Mouse (Mus musculus): ENCODE results near the gene Rnf10.

Gene Rnf10

DNA sequence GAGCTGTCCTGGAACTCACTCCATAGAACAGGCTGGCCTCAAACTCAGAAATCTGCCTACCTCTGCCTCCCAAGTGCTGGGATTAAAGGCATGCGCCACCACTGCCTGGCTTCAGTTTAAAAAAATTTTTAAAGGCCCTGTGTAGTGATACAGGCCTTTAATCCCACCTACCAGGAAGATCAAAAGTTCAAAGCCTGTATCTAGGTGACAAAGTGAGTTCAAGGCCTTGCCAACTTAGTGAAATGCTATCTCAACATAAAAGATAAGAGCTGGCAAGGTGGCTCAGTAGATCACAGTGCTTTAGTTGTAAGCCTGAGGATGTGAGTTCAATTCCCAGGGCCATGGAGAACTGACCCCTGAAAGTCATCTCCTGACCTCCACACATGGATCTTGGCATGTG lies 5.4 kb upstream of the Rnf10 start:
- in situ Hi-C loops (cut with MboI; ENCODE audit: low sequenced_read_pairs): loop anchor here (10.0 kb wide), 1 partner anchor 167 kb away; no protein-coding TSS in a partner anchor

GRCm38 (mm10) chr5:115275998-115276397 lies 3.3 kb upstream of the Rnf10 start:
- in situ Hi-C loops (cut with MboI; ENCODE audit: low sequenced_read_pairs): loop anchor here (10.0 kb wide), 1 partner anchor 169 kb away; no protein-coding TSS in a partner anchor

GRCm38 (mm10) chr5:115274771-115275170 lies 2.1 kb upstream of the Rnf10 start:
- in situ Hi-C loops (cut with MboI; ENCODE audit: low sequenced_read_pairs): loop anchor here (10.0 kb wide), 1 partner anchor 170 kb away; no protein-coding TSS in a partner anchor

DNA sequence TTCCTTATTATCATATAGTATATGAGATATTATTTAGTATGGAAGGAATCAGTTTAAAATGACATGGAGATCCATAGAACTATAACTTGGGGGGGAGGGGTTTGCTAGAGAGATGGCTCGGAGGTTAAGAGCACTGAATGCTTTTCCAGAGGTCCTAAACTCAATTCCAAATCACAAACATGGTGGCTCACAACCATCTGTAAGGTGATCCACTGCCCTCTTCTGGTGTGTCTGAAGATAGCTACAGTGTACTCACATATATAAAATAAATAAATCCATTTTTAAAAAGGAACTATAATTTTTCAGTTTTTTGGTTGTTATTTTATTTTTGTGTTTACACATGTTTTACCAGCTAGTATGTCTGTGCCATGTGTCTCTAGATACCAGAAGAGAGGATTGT lies 1.7 kb upstream of the Rnf10 start:
- in situ Hi-C loops (cut with MboI; ENCODE audit: low sequenced_read_pairs): loop anchor here (10.0 kb wide), 1 partner anchor 170 kb away; no protein-coding TSS in a partner anchor

- in situ Hi-C loops (cut with MboI; ENCODE audit: low sequenced_read_pairs): loop anchor here (10.0 kb wide), 1 partner anchor 171 kb away; no protein-coding TSS in a partner anchor
Observed at GRCm38 (mm10) chr5:115273549-115274135, 944 bp upstream of the Rnf10 start.

GRCm38 (mm10) chr5:115271931-115272811 lies 527 bp downstream of the Rnf10 start:
- in situ Hi-C loops (cut with MboI; ENCODE audit: low sequenced_read_pairs): loop anchor here (10.0 kb wide), 1 partner anchor 173 kb away; no protein-coding TSS in a partner anchor

- in situ Hi-C loops (cut with MboI; ENCODE audit: low sequenced_read_pairs): loop anchor here (10.0 kb wide), 1 partner anchor 175 kb away; no protein-coding TSS in a partner anchor
Observed at GRCm38 (mm10) chr5:115269969-115270368, 2.7 kb downstream of the Rnf10 start.

DNA sequence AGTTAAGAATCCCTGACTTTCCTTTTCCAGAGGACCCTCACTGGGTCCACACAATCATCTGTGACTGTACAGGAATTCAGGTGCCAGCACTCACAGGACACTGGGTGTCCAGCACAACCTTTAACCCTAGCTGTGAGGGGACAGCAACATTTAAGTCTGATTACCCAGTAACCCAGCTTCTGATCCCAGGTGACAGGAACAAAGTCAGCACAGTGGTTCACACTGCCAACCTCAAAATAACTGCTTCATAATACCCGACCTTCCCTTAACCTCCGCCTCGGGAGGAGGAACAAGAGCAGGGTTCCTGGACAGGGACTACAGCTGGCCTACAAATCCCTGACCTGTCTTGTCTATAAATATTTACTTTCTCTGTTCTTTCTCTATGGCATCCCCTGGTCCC lies 4.4 kb downstream of the Rnf10 start:
- in situ Hi-C loops (cut with MboI; ENCODE audit: low sequenced_read_pairs): no loop called here

- in situ Hi-C loops (cut with MboI; ENCODE audit: low sequenced_read_pairs): no loop called here
Observed at GRCm38 (mm10) chr5:115267469-115268045, 5.1 kb downstream of the Rnf10 start.

- in situ Hi-C loops (cut with MboI; ENCODE audit: low sequenced_read_pairs): no loop called here
Observed at GRCm38 (mm10) chr5:115266787-115267468, 5.8 kb downstream of the Rnf10 start.

DNA sequence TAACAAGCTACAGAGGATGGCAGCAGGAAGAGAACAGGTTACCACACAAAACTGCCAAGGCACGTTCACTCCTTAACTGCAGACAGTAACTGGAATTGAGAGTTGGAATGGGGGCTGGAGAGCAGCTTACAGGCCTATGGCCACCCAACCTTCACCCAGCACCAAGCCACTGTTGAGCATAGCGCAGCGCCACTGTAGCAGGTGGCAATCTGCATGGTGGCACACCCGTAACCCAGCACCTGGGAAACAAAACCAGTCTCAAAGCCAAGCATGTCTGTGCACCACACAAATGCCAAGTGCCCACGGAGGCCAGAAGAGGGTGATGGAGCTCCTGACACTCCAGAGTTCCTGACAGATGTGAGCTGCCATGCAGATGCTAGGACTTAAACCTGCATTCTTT lies 6.4 kb downstream of the Rnf10 start:
- in situ Hi-C loops (cut with MboI; ENCODE audit: low sequenced_read_pairs): no loop called here

GRCm38 (mm10) chr5:115262502-115263291 lies 10.0 kb downstream of the Rnf10 start:
- in situ Hi-C loops (cut with MboI; ENCODE audit: low sequenced_read_pairs): no loop called here

DNA sequence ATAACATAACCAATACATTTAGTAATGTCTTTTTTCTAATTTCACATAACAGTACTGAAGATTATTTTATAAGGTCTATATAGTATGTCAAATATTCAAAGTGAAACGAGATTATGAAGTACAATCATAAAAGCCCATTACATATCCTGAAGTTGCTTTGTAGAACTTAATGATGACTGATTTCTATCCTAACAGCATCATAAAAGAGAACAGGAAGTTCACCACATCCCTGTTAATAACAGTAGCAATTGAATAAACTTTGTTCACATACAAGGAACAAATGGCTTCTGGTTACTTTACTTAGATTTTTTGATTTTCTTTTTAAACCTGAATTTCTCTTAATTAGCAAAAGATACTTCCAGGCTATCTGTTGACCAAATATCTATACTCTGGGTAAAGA lies 10.8 kb downstream of the Rnf10 start:
- in situ Hi-C loops (cut with MboI; ENCODE audit: low sequenced_read_pairs): no loop called here

DNA sequence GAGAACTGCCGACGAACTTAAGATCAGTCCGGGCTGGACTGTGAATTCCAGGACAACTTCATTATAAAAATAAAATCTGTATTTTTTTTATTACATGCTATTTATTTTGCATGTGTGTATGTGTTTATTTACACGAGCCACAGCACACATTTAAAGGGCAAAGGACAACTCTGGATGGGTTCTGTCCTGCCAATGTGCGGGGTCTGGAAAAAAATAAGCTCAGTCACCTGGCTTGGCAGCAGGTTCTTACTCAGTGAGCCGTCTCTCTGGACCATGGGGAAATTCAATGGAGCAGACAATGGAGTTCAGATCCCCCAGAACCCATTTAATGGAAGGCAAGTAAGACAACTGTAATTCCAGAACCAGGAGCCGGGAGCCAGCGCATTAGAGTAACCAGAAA lies 11.6 kb downstream of the Rnf10 start:
- in situ Hi-C loops (cut with MboI; ENCODE audit: low sequenced_read_pairs): no loop called here

GRCm38 (mm10) chr5:115260356-115260755 lies 12.3 kb downstream of the Rnf10 start:
- in situ Hi-C loops (cut with MboI; ENCODE audit: low sequenced_read_pairs): no loop called here

DNA sequence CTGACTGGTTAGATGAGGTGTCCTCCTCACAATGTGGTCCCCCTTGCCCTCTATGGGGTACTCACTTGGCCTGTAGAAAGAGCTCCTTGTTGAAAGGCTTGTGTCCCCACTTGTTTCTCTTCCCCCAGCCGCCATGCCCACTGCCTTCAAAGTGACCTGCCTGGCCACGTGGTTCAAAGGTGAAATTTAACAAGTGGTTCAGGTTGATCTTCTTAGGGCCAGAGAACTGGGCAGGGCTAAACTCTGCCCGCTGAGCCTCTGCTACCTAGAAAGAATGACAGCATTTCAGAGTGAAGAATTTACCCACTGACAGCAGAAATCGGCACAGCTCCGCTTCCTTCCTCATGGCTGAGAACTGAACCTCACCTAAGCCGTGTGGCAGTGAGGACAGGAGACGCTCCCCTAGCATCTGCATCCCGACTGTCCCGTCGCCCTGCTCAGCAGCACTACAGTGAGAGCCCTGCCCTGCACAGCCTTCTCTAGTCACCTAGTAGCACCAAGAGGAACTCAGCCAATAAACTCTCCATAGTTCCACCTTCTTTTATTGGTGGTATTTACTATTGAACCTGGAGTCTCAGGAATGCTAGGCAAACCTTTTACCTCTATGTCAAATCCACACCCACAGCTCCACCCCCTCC lies 15.7 kb downstream of the Rnf10 start:
- in situ Hi-C loops (cut with MboI; ENCODE audit: low sequenced_read_pairs): no loop called here

DNA sequence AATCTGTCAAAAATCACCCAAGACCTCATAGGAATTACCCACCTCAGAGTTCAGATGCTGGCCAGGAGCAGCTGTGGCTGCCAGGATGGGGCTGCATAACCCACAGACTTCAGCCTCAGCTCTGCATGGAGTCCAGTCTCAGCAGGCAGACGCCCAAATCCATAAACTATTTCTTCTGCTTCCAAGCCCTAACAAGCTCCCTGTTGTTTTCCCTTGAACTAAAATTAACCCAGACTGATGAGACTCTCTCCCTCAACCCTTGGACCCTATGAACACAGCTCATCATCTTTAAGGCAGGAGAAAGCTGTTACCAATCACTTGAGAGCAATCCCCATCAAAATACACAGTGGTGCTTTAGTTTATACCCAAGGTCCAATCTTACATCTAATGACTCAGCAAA lies 17.2 kb downstream of the Rnf10 start:
- in situ Hi-C loops (cut with MboI; ENCODE audit: low sequenced_read_pairs): no loop called here

DNA sequence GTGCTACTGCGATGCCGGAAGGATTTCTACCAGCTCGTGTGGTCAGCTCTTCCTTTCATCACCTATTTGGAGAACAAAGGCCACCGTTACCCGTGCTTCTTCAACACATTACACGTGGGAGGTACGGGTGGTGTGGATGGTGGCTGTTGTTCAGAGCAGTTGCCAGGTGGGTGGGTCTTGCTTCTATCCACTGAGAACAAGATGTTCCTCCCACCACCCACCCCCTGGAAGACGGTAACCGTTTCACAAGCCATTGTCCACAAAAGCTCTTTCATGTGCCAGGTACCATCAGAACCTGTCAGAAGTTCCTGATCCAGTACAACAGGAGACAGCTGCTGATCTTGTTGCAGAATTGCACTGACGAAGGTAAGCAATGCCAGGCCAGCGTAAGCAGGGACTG lies 32.5 kb downstream of the Rnf10 start:
- in situ Hi-C loops (cut with MboI; ENCODE audit: low sequenced_read_pairs): no loop called here

GRCm38 (mm10) chr5:115238729-115239195 lies 33.9 kb downstream of the Rnf10 start:
- in situ Hi-C loops (cut with MboI; ENCODE audit: low sequenced_read_pairs): no loop called here

Measured in CH12F3 (cell line).